Mouse (Mus musculus): ENCODE data around the gene Acvr1b. TPM values are rescaled to one million over a fixed set of nuclear protein-coding genes. Genes with fewer than 3 reads are reported as not detected.
A peak's percentile ranks its signal among the peaks of the same experiment; 100 is the strongest.

Gene Acvr1b
- polyA plus RNA-seq, 1 experiment from 2014 or later = 22.1 TPM

- Histone ChIP-seq H3K27me3 (ENCODE audit: control insufficient read depth, insufficient read depth, low read depth, low read length) (no peaks in the 10 kb centered on the region), H3K9me3 (replicated peaks; ENCODE audit: control insufficient read depth, low read length, poor library complexity, severe bottlenecking) (no peaks in the 10 kb centered on the region), H3K4me2 (ENCODE audit: low read length) (peak within 1 kb of the TSS; percentile 85), H3K4me1 (ENCODE audit: control insufficient read depth, insufficient read depth, low read length) (peaks cover 9% of the 10 kb centered on the region), H3K9ac (ENCODE audit: low read depth, low read length) (peak within 1 kb of the TSS; percentile 77), H3K36me3 (ENCODE audit: control insufficient read depth, insufficient read depth, low read length) (no peaks in the 10 kb centered on the region), H3K4me3 (ENCODE audit: low read depth, low read length) (peak within 1 kb of the TSS; percentile 61), H3K27ac (ENCODE audit: low read length) (0 out of 2 replicates have a peak within 1 kb of the TSS, but pooled peaks have one; percentile 9)
- under 1% methylated on average over 43 of the region's 77 CpGs for WGBS
- peak; percentile 82 for ATAC-seq
Observed at GRCm38 (mm10) chr15:101224006-101224906, 50.4 kb downstream of the Acvr1b start, which contains the start of gene Grasp. Grasp (plus strand) TSS chr15:101224188.

DNA sequence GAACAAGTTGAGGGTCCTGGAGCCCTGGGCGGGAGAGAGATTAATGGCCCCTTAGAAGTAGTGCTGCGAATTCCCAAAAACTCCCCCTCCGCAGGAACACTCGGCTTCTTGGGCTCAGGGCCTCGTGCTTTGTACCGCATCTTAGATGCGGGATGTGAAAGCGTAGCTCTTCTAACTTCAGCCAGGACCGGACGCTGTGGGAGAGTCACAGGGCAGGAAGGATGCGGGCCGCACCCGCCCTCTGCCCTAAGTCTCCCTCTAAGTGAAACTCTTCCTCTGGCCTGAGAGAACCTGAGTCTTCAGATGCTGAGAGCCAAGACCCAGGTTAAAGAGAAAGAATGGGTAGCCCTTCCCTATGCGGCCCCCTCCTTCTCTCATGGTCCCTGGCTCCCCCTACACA lies 51.1 kb downstream of the Acvr1b start:
- Histone ChIP-seq H3K9ac (ENCODE audit: low read depth, low read length) (peak overlapping the region; percentile 77), H3K4me1 (ENCODE audit: control insufficient read depth, insufficient read depth, low read length) (peaks cover 9% of the 10 kb centered on the region), H3K4me3 (ENCODE audit: low read depth, low read length) (peak overlapping the region; percentile 61), H3K4me2 (ENCODE audit: low read length) (peak overlapping the region; percentile 85), H3K9me3 (replicated peaks; ENCODE audit: control insufficient read depth, low read length, poor library complexity, severe bottlenecking) (no peaks in the 10 kb centered on the region), H3K27ac (ENCODE audit: low read length) (0 out of 2 replicates have a peak overlapping the region, but pooled peaks have one; percentile 9), H3K36me3 (ENCODE audit: control insufficient read depth, insufficient read depth, low read length) (no peaks in the 10 kb centered on the region), H3K27me3 (ENCODE audit: control insufficient read depth, insufficient read depth, low read depth, low read length) (no peaks in the 10 kb centered on the region)
- no peak for ATAC-seq
- 6% methylated on average over 14 of the region's 14 CpGs for WGBS

- Histone ChIP-seq H3K9ac (ENCODE audit: low read depth, low read length) (no peak overlapping the region), H3K4me1 (ENCODE audit: control insufficient read depth, insufficient read depth, low read length) (peaks cover 7% of the 10 kb centered on the region), H3K27me3 (ENCODE audit: control insufficient read depth, insufficient read depth, low read depth, low read length) (no peaks in the 10 kb centered on the region), H3K4me3 (ENCODE audit: low read depth, low read length) (no peak overlapping the region), H3K4me2 (ENCODE audit: low read length) (no peak overlapping the region), H3K9me3 (replicated peaks; ENCODE audit: control insufficient read depth, low read length, poor library complexity, severe bottlenecking) (no peaks in the 10 kb centered on the region), H3K36me3 (ENCODE audit: control insufficient read depth, insufficient read depth, low read length) (no peaks in the 10 kb centered on the region; the same call in 1 of the 2 replicates), H3K27ac (ENCODE audit: low read length) (no peak overlapping the region)
- ATAC-seq = no peak
- 15% methylated on average over 6 of the region's 7 CpGs for WGBS
Observed at GRCm38 (mm10) chr15:101227971-101228370, 54.1 kb downstream of the Acvr1b start.

- no peak overlapping the region for H3K4me3 ChIP-seq (ENCODE audit: low read depth, low read length)
- no peaks in the 10 kb centered on the region for H3K27me3 ChIP-seq (ENCODE audit: control insufficient read depth, insufficient read depth, low read depth, low read length)
- no peak overlapping the region for H3K4me2 ChIP-seq (ENCODE audit: low read length)
- no peaks in the 10 kb centered on the region; the same call in 1 of the 2 replicates for H3K36me3 ChIP-seq (ENCODE audit: control insufficient read depth, insufficient read depth, low read length)
- H3K27ac ChIP-seq (ENCODE audit: low read length) = no peak overlapping the region
- H3K9ac ChIP-seq (ENCODE audit: low read depth, low read length) = no peak overlapping the region
- WGBS = 88% methylated on average over 21 of the region's 21 CpGs
- H3K9me3 ChIP-seq (replicated peaks; ENCODE audit: control insufficient read depth, low read length, poor library complexity, severe bottlenecking) = no peaks in the 10 kb centered on the region
- no peaks in the 10 kb centered on the region; the same call in 1 of the 2 replicates for H3K4me1 ChIP-seq (ENCODE audit: control insufficient read depth, insufficient read depth, low read length)
- no peak for ATAC-seq
Observed at GRCm38 (mm10) chr15:101228866-101229590, 55.2 kb downstream of the Acvr1b start.

DNA sequence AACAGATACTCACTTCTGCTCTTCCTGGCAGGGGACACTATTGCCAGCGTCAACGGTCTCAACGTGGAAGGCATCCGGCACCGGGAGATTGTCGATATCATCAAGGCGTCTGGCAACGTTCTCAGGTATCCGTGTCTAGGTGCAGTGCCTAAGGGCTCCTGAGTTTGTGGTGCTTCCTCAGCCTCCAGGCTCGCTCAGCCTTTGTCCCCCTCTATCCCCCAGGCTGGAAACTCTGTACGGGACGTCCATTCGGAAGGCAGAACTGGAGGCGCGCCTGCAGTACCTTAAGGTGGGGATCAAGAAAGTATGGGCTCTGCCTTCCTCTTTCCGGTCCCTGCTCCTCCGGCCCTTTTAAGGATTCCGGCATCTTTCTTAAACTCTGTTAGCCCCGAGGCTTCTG lies 56.6 kb downstream of the Acvr1b start:
- H3K4me1 ChIP-seq (ENCODE audit: control insufficient read depth, insufficient read depth, low read length) = no peaks in the 10 kb centered on the region
- no peaks in the 10 kb centered on the region for H3K9me3 ChIP-seq (replicated peaks; ENCODE audit: control insufficient read depth, low read length, poor library complexity, severe bottlenecking)
- 96% methylated on average over 19 of the region's 19 CpGs for WGBS
- no peak overlapping the region for H3K4me3 ChIP-seq (ENCODE audit: low read depth, low read length)
- ATAC-seq = no peak
- no peak overlapping the region for H3K27ac ChIP-seq (ENCODE audit: low read length)
- no peaks in the 10 kb centered on the region; the same call in 1 of the 2 replicates for H3K36me3 ChIP-seq (ENCODE audit: control insufficient read depth, insufficient read depth, low read length)
- no peak overlapping the region for H3K9ac ChIP-seq (ENCODE audit: low read depth, low read length)
- no peaks in the 10 kb centered on the region for H3K27me3 ChIP-seq (ENCODE audit: control insufficient read depth, insufficient read depth, low read depth, low read length)
- no peak overlapping the region for H3K4me2 ChIP-seq (ENCODE audit: low read length)

GRCm38 (mm10) chr15:101230995-101231647 lies 57.3 kb downstream of the Acvr1b start:
- Histone ChIP-seq H3K4me1 (ENCODE audit: control insufficient read depth, insufficient read depth, low read length) (no peaks in the 10 kb centered on the region), H3K27ac (ENCODE audit: low read length) (no peak overlapping the region), H3K4me2 (ENCODE audit: low read length) (peak overlapping the region; percentile 47), H3K36me3 (ENCODE audit: control insufficient read depth, insufficient read depth, low read length) (no peaks in the 10 kb centered on the region; the same call in 1 of the 2 replicates), H3K9me3 (replicated peaks; ENCODE audit: control insufficient read depth, low read length, poor library complexity, severe bottlenecking) (no peaks in the 10 kb centered on the region), H3K4me3 (ENCODE audit: low read depth, low read length) (peak overlapping the region; percentile 21), H3K27me3 (ENCODE audit: control insufficient read depth, insufficient read depth, low read depth, low read length) (no peaks in the 10 kb centered on the region), H3K9ac (ENCODE audit: low read depth, low read length) (peak overlapping the region; percentile 46; the same call in 1 of the 2 replicates)
- 81% methylated on average over 23 of the region's 23 CpGs for WGBS
- ATAC-seq = no peak

DNA sequence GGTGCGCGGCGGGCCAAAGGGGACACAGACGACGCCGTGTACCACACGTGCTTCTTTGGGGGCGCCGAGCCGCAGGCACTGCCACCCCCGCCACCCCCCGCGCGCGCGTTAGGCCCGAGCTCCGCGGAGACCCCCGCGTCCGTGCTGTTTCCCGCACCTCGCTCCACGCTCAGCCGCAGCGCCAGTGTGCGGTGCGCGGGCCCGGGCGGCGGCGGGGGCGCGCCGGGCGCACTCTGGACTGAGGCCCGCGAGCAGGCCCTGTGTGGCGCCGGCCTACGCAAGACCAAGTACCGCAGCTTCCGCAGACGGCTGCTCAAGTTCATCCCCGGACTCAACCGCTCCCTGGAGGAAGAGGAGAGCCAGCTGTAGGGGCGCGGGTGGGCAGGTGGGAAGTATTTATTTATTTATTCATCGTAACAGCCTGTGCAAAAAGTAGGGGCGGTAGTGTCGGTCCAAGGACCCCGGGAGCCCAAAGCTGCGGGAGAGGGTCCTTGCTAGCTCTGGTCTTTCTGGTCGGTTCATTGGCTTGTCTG lies 57.8 kb downstream of the Acvr1b start:
- no peaks in the 10 kb centered on the region for H3K4me1 ChIP-seq (ENCODE audit: control insufficient read depth, insufficient read depth, low read length)

DNA sequence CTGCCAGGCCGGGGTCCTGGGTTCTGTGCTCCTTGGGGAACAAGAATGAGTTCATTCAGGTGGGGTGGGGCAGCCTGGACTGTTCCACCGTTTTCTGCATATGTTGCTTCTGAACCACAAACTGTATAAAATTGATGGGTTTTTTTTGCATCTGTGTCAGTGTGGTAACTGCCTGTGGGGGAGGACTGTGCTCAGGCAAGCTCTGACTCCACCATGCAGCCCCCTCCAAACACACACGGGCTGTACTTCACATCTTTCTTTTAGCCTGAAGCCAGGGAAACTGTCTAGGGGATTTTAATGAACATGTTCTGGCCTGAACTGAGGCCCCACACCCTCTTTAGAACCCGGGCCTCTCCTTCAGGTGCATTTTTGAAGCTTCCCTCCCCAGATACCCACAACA lies 58.7 kb downstream of the Acvr1b start:
- ATAC-seq = no peak
- no peaks in the 10 kb centered on the region for H3K27me3 ChIP-seq (ENCODE audit: control insufficient read depth, insufficient read depth, low read depth, low read length)
- WGBS = 70% methylated on average over 4 of the region's 4 CpGs
- H3K27ac ChIP-seq (ENCODE audit: low read length) = no peak overlapping the region
- no peak overlapping the region for H3K4me3 ChIP-seq (ENCODE audit: low read depth, low read length)
- H3K4me2 ChIP-seq (ENCODE audit: low read length) = no peak overlapping the region
- H3K4me1 ChIP-seq (ENCODE audit: control insufficient read depth, insufficient read depth, low read length) = no peaks in the 10 kb centered on the region
- H3K9me3 ChIP-seq (replicated peaks; ENCODE audit: control insufficient read depth, low read length, poor library complexity, severe bottlenecking) = no peaks in the 10 kb centered on the region
- H3K9ac ChIP-seq (ENCODE audit: low read depth, low read length) = no peak overlapping the region
- no peaks in the 10 kb centered on the region; the same call in 1 of the 2 replicates for H3K36me3 ChIP-seq (ENCODE audit: control insufficient read depth, insufficient read depth, low read length)

More for the DNA sequence above, 57.8 kb downstream of the Acvr1b start:
- no peak overlapping the region for H3K27ac ChIP-seq (ENCODE audit: low read length)
- no peaks in the 10 kb centered on the region; the same call in 1 of the 2 replicates for H3K36me3 ChIP-seq (ENCODE audit: control insufficient read depth, insufficient read depth, low read length)
- H3K9me3 ChIP-seq (replicated peaks; ENCODE audit: control insufficient read depth, low read length, poor library complexity, severe bottlenecking) = no peaks in the 10 kb centered on the region
- H3K27me3 ChIP-seq (ENCODE audit: control insufficient read depth, insufficient read depth, low read depth, low read length) = no peaks in the 10 kb centered on the region
- H3K9ac ChIP-seq (ENCODE audit: low read depth, low read length) = peak overlapping the region; percentile 46; the same call in 1 of the 2 replicates
- ATAC-seq = no peak
- H3K4me3 ChIP-seq (ENCODE audit: low read depth, low read length) = peak overlapping the region; percentile 21
- peak overlapping the region; percentile 47 for H3K4me2 ChIP-seq (ENCODE audit: low read length)
- WGBS = 49% methylated on average over 54 of the region's 56 CpGs

All from midbrain, embryonic 16.5 days (tissue).